Mouse (Mus musculus): ENCODE measurements around the gene Ybey.
A peak's percentile ranks its signal among the peaks of the same experiment; 100 is the strongest.

Gene Ybey

GRCm38 (mm10) chr10:76468203-76469162 lies at the start of gene Ybey, which contains the start of gene Mcm3ap:
Ybey (minus strand) TSS chr10:76469114.
Mcm3ap (plus strand) TSS chr10:76468927.
- DNase-seq (ENCODE audit: low spot score), result peak; percentile 89

GRCm38 (mm10) chr10:76512965-76513583 lies 44.2 kb upstream of the Ybey start:
- DNase-seq (ENCODE audit: low spot score), result peak; percentile 53

- DNase-seq (ENCODE audit: low spot score), result no peak
These were observed 37.0 kb upstream of the Ybey start for GRCm38 (mm10) chr10:76505865-76506264.

GRCm38 (mm10) chr10:76504271-76504943 lies 35.5 kb upstream of the Ybey start:
- no peak for DNase-seq (ENCODE audit: low spot score)

GRCm38 (mm10) chr10:76497522-76497921 lies 28.6 kb upstream of the Ybey start:
- no peak for DNase-seq (ENCODE audit: low spot score)

GRCm38 (mm10) chr10:76496366-76496765 lies 27.5 kb upstream of the Ybey start:
- DNase-seq (ENCODE audit: low spot score), result no peak

GRCm38 (mm10) chr10:76495501-76495900 lies 26.6 kb upstream of the Ybey start:
- no peak for DNase-seq (ENCODE audit: low spot score)

GRCm38 (mm10) chr10:76493527-76493926 lies 24.6 kb upstream of the Ybey start:
- DNase-seq (ENCODE audit: low spot score), result no peak

GRCm38 (mm10) chr10:76489205-76489604 lies 20.3 kb upstream of the Ybey start:
- no peak for DNase-seq (ENCODE audit: low spot score)

GRCm38 (mm10) chr10:76488265-76488664 lies 19.4 kb upstream of the Ybey start:
- no peak for DNase-seq (ENCODE audit: low spot score)

- DNase-seq (ENCODE audit: low spot score), result no peak
These were observed 17.4 kb upstream of the Ybey start for GRCm38 (mm10) chr10:76486302-76486701.

- no peak for DNase-seq (ENCODE audit: low spot score)
These were observed 12.6 kb upstream of the Ybey start for GRCm38 (mm10) chr10:76481480-76481879.

GRCm38 (mm10) chr10:76480851-76481250 lies 11.9 kb upstream of the Ybey start:
- DNase-seq (ENCODE audit: low spot score), result no peak

GRCm38 (mm10) chr10:76473759-76474158 lies 4.8 kb upstream of the Ybey start:
- DNase-seq (ENCODE audit: low spot score), result no peak

- no peak for DNase-seq (ENCODE audit: low spot score)
These were observed 6.2 kb downstream of the Ybey start for GRCm38 (mm10) chr10:76462721-76463120.

GRCm38 (mm10) chr10:76462312-76462711 lies 6.6 kb downstream of the Ybey start:
- DNase-seq (ENCODE audit: low spot score), result no peak

- DNase-seq (ENCODE audit: low spot score), result no peak
These were observed 7.7 kb downstream of the Ybey start for GRCm38 (mm10) chr10:76461255-76461654.

GRCm38 (mm10) chr10:76455289-76455688 lies 13.6 kb downstream of the Ybey start:
- DNase-seq (ENCODE audit: low spot score), result peak; percentile 65

GRCm38 (mm10) chr10:76448851-76449250 lies 20.1 kb downstream of the Ybey start, which contains the start of gene 2610028H24Rik:
2610028H24Rik (plus strand) TSS chr10:76449081.
- no peak for DNase-seq (ENCODE audit: low spot score)

- peak; percentile 43 for DNase-seq (ENCODE audit: low spot score)
These were observed 21.3 kb downstream of the Ybey start for GRCm38 (mm10) chr10:76447406-76448229.

- no peak for DNase-seq (ENCODE audit: low spot score)
These were observed 22.8 kb downstream of the Ybey start for GRCm38 (mm10) chr10:76445996-76446681.
